Mouse (Mus musculus): ENCODE data around the gene Rapgef2. TPM values are rescaled to one million over a fixed set of nuclear protein-coding genes. Genes with fewer than 3 reads are reported as not detected.
"Not testable (repeated sequence)": the region's sequence is repeated elsewhere in the genome, so short reads cannot be mapped to it uniquely, and the experiment has no call there.

The Rapgef2 gene
- polyA plus RNA-seq, 1 experiment: 17.3 TPM

DNA sequence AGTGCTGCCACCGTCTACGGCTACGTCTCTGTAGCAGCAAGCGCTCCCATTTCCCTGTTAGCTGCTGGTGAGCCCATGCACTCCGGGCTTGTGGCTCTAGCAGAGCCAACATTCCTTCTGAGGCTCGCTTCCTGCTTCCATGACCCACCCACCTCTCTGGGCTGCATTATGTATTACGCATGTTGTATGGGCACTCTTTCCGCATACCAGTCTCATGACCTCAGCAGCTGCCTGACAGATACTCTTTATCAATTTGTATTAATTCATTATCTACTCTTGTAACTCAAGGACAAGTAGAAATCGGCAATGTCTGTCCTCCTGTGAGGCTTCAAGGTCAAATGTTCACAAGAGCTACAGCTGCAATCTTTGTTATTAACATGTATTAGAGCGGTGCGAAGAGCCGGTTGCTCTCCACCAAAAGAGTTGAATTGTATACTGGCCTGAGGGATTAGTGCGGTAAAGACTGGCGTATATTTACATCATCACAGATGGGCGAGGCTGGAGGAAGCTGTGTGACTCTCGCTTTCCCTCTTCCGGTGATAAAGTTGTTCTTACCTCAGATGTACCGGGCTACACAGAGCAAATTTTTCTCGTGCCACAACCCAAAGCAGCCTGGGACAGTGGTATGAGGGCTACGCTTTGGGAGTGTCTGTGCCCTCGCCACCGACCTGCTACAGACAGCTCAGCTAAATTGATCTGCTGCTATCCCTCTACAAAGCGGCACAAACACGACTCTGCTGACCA lies 104.9 kb downstream of the Rapgef2 start:
- 14% methylated on average over 24 of the region's 24 CpGs for WGBS
- DNase-seq: peak; percentile 66
- Histone ChIP-seq H3K4me1 (ENCODE audit: control insufficient read depth, insufficient read depth, low read length) (peaks cover 30% of the 10 kb centered on the region), H3K4me3 (replicated peaks; ENCODE audit: extremely low read depth, low read depth, low read length) (peak overlapping the region; percentile 55)
- TF ChIP-seq CTCF (IDR thresholded peaks at IDR 0.05; ENCODE audit: insufficient read depth, low read length) (no peak), POLR2A (IDR thresholded peaks at IDR 0.05; ENCODE audit: borderline replicate concordance, extremely low read depth, low read depth, low read length) (peak; percentile 94; the same call in 1 of the 2 replicates)

DNA sequence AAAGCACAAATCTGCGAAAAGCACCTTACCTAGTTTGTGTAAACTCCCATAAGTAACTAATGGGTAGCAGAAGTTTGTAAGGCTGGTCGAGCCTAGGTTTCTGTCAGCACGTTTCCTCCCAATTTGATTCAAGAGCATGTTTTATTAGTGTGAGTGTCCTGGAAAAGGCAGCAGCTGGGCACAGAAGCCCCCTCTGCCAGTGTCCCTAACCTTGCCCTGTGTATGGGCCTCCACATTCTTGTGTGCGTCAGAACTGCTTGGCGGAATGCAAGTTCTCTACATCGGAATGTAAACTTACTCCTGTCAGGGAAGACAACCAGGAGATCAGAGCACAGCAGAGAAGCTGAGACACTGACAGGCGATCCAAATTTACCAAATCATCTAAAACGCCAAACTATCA lies 106.2 kb downstream of the Rapgef2 start:
- peak; percentile 42 for DNase-seq
- 30% methylated on average over 8 of the region's 8 CpGs for WGBS
- TF ChIP-seq POLR2A (IDR thresholded peaks at IDR 0.05; ENCODE audit: borderline replicate concordance, extremely low read depth, low read depth, low read length): no peak
- TF ChIP-seq CTCF (IDR thresholded peaks at IDR 0.05; ENCODE audit: insufficient read depth, low read length): no peak
- H3K4me3 ChIP-seq (replicated peaks; ENCODE audit: extremely low read depth, low read depth, low read length): no peak overlapping the region
- H3K4me1 ChIP-seq (ENCODE audit: control insufficient read depth, insufficient read depth, low read length): peaks cover 30% of the 10 kb centered on the region

DNA sequence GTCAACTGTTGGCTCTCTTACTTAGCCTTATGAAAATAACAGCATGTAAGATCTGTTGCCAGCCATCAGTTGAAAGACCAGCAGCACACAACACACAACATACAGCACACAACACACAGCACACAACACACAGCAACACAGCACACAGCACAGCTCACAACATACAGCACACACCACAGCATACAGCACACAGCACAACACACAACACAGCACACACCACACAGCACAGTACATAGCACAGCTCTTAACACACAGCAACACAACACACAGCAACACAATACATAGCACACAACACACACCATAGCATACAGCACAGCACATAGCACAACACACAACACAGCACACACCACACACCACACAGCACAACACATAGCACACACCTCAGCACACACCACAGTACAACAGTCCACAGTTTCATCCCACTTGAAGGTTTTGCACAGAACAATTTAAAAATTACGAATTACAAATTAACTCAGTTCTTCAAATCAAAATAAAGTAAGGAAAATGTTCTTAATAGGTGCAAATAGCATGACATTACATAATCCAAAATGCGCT lies 106.7 kb downstream of the Rapgef2 start:
- no peak for TF ChIP-seq CTCF (IDR thresholded peaks at IDR 0.05; ENCODE audit: insufficient read depth, low read length)
- no peak for TF ChIP-seq POLR2A (IDR thresholded peaks at IDR 0.05; ENCODE audit: borderline replicate concordance, extremely low read depth, low read depth, low read length)
- no peak for DNase-seq
- H3K4me1 ChIP-seq (ENCODE audit: control insufficient read depth, insufficient read depth, low read length): peaks cover 30% of the 10 kb centered on the region
- 76% methylated on average over 2 of the region's 2 CpGs for WGBS
- peak overlapping the region; percentile 50 for H3K4me3 ChIP-seq (replicated peaks; ENCODE audit: extremely low read depth, low read depth, low read length)

GRCm38 (mm10) chr3:79178708-79179107 lies 107.6 kb downstream of the Rapgef2 start:
- peak; percentile 32 for DNase-seq
- 15% methylated on average over 3 of the region's 3 CpGs for WGBS
- Histone ChIP-seq H3K4me3 (replicated peaks; ENCODE audit: extremely low read depth, low read depth, low read length) (no peak overlapping the region), H3K4me1 (ENCODE audit: control insufficient read depth, insufficient read depth, low read length) (peaks cover 30% of the 10 kb centered on the region)
- no peak for TF ChIP-seq CTCF (IDR thresholded peaks at IDR 0.05; ENCODE audit: insufficient read depth, low read length)

DNA sequence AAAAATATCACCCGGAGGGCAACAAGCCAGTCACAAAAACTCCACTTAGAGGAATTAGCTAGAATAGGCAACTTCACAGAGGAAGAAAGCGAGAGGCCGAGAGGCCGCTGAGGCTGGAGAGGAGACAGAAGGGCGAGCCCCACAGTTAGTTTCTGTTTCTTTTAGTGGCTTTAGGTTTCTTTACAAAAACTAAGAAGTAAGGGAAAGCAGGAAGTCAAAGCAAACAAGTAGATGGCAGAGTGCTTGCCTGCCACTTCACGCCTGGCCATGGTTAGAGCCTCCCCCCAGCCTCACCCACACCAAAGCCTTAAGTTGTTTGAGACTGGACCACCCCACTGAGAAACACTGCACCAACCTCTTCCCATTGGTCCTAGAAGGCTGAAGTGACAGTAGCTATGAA lies 108.2 kb downstream of the Rapgef2 start:
- H3K4me3 ChIP-seq (replicated peaks; ENCODE audit: extremely low read depth, low read depth, low read length): peak overlapping the region; percentile 25
- 10% methylated on average over 6 of the region's 6 CpGs for WGBS
- no peak for TF ChIP-seq CTCF (IDR thresholded peaks at IDR 0.05; ENCODE audit: insufficient read depth, low read length)
- no peak for TF ChIP-seq POLR2A (IDR thresholded peaks at IDR 0.05; ENCODE audit: borderline replicate concordance, extremely low read depth, low read depth, low read length)
- DNase-seq: peak; percentile 46
- peaks cover 30% of the 10 kb centered on the region for H3K4me1 ChIP-seq (ENCODE audit: control insufficient read depth, insufficient read depth, low read length)

DNA sequence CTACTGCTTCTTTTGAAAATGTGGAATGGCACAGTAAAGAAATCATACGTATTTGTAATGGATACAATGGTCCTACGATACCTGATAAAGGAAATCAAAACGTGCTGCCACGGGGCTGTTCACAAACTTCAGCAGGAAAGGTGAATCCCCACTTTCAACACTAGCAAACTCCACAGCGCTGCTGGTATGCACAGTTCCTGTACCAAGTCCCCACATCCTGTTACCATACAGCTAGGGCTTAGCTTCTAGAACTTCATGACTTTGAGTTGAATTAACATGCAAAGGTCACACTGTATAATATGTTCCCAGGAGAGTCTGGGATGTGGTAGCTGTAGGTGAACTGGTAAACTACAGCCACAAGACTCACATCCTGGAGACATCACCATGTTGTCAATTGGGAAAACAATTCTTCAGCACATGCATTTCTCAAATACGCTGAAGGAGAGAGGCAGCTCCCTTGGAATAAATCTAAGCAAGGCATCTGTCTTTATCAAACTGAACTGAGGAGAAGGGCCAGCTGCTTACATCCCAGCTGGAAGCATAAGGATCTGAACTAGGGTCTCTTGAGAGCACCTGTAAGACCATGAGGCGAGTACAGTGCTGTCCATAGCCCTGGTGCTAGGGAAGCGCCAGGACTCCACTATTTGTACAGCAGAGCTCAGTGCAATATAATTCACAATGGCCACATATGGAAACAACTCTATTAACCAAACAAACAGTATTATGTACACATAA lies 109.0 kb downstream of the Rapgef2 start:
- no peak overlapping the region for H3K4me3 ChIP-seq (replicated peaks; ENCODE audit: extremely low read depth, low read depth, low read length)
- DNase-seq: no peak
- 51% methylated on average over 8 of the region's 8 CpGs for WGBS
- H3K4me1 ChIP-seq (ENCODE audit: control insufficient read depth, insufficient read depth, low read length): peaks cover 30% of the 10 kb centered on the region
- TF ChIP-seq CTCF (IDR thresholded peaks at IDR 0.05; ENCODE audit: insufficient read depth, low read length) (no peak), POLR2A (IDR thresholded peaks at IDR 0.05; ENCODE audit: borderline replicate concordance, extremely low read depth, low read depth, low read length) (no peak)

DNA sequence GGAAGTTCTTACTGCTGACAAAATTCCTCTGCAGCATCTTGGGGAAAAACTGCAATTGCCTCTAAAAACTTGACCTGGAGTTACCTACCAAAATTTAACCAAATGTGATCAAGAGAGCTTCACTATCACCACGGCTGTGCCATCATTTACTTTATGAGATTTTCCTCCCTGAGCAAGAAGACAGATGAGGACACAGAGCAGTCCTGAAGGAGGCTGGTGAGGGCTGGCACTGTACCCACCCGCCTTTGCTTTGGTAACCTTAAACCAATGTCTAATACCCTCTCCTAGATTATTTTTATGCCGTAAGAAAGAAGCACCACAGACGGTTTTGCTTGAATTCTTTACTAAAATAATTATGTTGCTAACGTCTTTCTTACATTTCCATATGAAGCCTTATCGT lies 112.1 kb downstream of the Rapgef2 start:
- DNase-seq: no peak
- TF ChIP-seq CTCF (IDR thresholded peaks at IDR 0.05; ENCODE audit: insufficient read depth, low read length) (no peak), POLR2A (IDR thresholded peaks at IDR 0.05; ENCODE audit: borderline replicate concordance, extremely low read depth, low read depth, low read length) (no peak)
- 83% methylated on average over 6 of the region's 6 CpGs for WGBS
- no peak overlapping the region for H3K4me3 ChIP-seq (replicated peaks; ENCODE audit: extremely low read depth, low read depth, low read length)
- H3K4me1 ChIP-seq (ENCODE audit: control insufficient read depth, insufficient read depth, low read length): peaks cover 15% of the 10 kb centered on the region

- Histone ChIP-seq H3K4me1 (ENCODE audit: control insufficient read depth, insufficient read depth, low read length) (peaks cover 8% of the 10 kb centered on the region), H3K4me3 (replicated peaks; ENCODE audit: extremely low read depth, low read depth, low read length) (no peak overlapping the region)
- DNase-seq: no peak
- TF ChIP-seq CTCF (IDR thresholded peaks at IDR 0.05; ENCODE audit: insufficient read depth, low read length) (no peak), POLR2A (IDR thresholded peaks at IDR 0.05; ENCODE audit: borderline replicate concordance, extremely low read depth, low read depth, low read length) (no peak)
- WGBS: 72% methylated on average over 5 of the region's 5 CpGs
These were observed 113.0 kb downstream of the Rapgef2 start for GRCm38 (mm10) chr3:79173291-79173690.

DNA sequence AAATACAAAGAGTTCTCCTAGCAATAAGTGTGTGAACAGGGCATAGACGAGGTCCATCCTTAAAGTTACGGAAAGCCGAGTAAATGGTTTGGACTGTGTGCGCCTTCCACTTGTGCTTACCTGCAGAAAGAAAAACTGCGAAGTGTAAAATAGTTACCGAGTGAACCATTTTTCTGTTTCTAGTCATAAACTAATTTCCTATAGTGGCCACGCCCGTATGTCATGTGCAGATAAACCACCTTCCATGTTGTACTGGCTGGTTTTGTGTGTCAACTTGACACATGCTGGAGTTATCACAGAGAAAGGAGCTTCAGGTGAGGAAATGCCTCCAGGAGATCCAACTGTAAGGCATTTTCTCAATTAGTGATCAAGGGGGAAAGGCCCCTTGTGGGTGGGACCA lies 115.2 kb downstream of the Rapgef2 start:
- DNase-seq; H3K4me1 ChIP-seq (ENCODE audit: control insufficient read depth, insufficient read depth, low read length); H3K4me3 ChIP-seq (replicated peaks; ENCODE audit: extremely low read depth, low read depth, low read length): not testable (repeated sequence)
- WGBS: 94% methylated on average over 8 of the region's 8 CpGs

Measured in lung, adult 2 months (tissue).